ENCODE assay signal across 8 mouse cellular contexts in genomic region chr1:44551461-44552370, GRCm38 (mm10). TPM values are rescaled to one million over a fixed set of nuclear protein-coding genes. Genes with fewer than 3 reads are reported as not detected.
A peak's percentile ranks its signal among the peaks of the same experiment; 100 is the strongest.
DNase-seq lines count a peak whose midpoint lies in the region; ATAC-seq lines count a peak whose summit lies in the region.

TSS of gene Gulp1 (plus strand) at chr1:44551511.

- WGBS in hindbrain, embryonic 10.5 days: under 1% methylated on average over 55 of the region's 55 CpGs
- WGBS in lung, embryonic 16.5 days: under 1% methylated on average over 55 of the region's 55 CpGs

- H3K4me2 ChIP-seq in lung, embryonic 16.5 days (ENCODE audit: low read depth, low read length): peak within 1 kb of the TSS; percentile 72

- peaks cover 27% of the 10 kb centered on the region for H3K4me1 ChIP-seq in hindbrain, embryonic 10.5 days (replicated peaks)
- H3K4me1 ChIP-seq in lung, embryonic 16.5 days (replicated peaks; ENCODE audit: control insufficient read depth, insufficient read depth, low read length): peaks cover 10% of the 10 kb centered on the region

- no peaks in the 10 kb centered on the region for H3K9me3 ChIP-seq in hindbrain, embryonic 10.5 days
- H3K9me3 ChIP-seq in lung, embryonic 16.5 days (ENCODE audit: control insufficient read depth, low read length): no peaks in the 10 kb centered on the region

- peak within 1 kb of the TSS; percentile 91 for H3K9ac ChIP-seq in lung, embryonic 16.5 days (ENCODE audit: low read length)

- ATAC-seq in lung, embryonic 16.5 days (ENCODE audit: low read depth): peak; percentile 90
- ATAC-seq in CD4-positive, CD25-positive, alpha-beta regulatory T cell, adult 4 months: no peak

- peak; percentile 83 for DNase-seq in R1 (ENCODE audit: low read depth, low spot score)
- DNase-seq in cerebellum, postnatal 10 days: peak; percentile 74 to 81
- peak; percentile 25 to 52 for DNase-seq in frontal cortex, postnatal 14 days (ENCODE audit: low spot score in 2 of 2)
- DNase-seq in hindbrain, embryonic 10.5 days (ENCODE audit: low spot score): peak; percentile 87
- peak; percentile 28 to 34 for DNase-seq in layer of hippocampus, postnatal 14 days (ENCODE audit: low spot score in 2 of 2)
- peak; percentile 79 for DNase-seq in ovary, postnatal 36 days (ENCODE audit: low spot score)

- H3K27ac ChIP-seq in hindbrain, embryonic 10.5 days: peak within 1 kb of the TSS; percentile 96
- peak within 1 kb of the TSS; percentile 97 for H3K27ac ChIP-seq in lung, embryonic 16.5 days (ENCODE audit: low read length)

- no peaks in the 10 kb centered on the region for H3K27me3 ChIP-seq in hindbrain, embryonic 10.5 days (ENCODE audit: insufficient read depth, poor library complexity, severe bottlenecking)
- no peaks in the 10 kb centered on the region for H3K27me3 ChIP-seq in lung, embryonic 16.5 days (ENCODE audit: control insufficient read depth, insufficient read depth, low read depth, low read length)

- H3K4me3 ChIP-seq in hindbrain, embryonic 10.5 days: peak within 1 kb of the TSS; percentile 83
- peak within 1 kb of the TSS; percentile 65 for H3K4me3 ChIP-seq in lung, embryonic 16.5 days (ENCODE audit: low read length)

- no peaks in the 10 kb centered on the region for H3K36me3 ChIP-seq in hindbrain, embryonic 10.5 days
- H3K36me3 ChIP-seq in lung, embryonic 16.5 days (ENCODE audit: control insufficient read depth, insufficient read depth, low read length): no peaks in the 10 kb centered on the region

RNA-seq across cellular contexts. Expression of gene Gulp1, which starts in this region (rescaled TPM):
- 15.8 and 21.2 TPM in 2 replicates for polyA plus RNA-seq in hindbrain, embryonic 10.5 days (2016; fragmentation: Nextera tagmentation; extraction: Ambion mirVana)
- total RNA-seq in layer of hippocampus, postnatal 14 days (2021): 1 to 10 TPM; 3.9 to 5.5 TPM
- polyA plus RNA-seq in lung, embryonic 16.5 days (2015; fragmentation: Nextera tagmentation; extraction: Ambion mirVana): 34.8 and 39.1 TPM in 2 replicates
- not detected for polyA plus RNA-seq in CD4-positive, CD25-positive, alpha-beta regulatory T cell, adult 4 months (2017; shearing (Covaris generic))

Comparison
In these comparisons a context has a peak if more than half of its experiments do, and no peak if none do; other contexts are left out.
1. RNA of gene Gulp1 (polyA plus RNA-seq): 34.8 to 39.1 TPM in lung, embryonic 16.5 days and 15.8 to 21.2 TPM in hindbrain, embryonic 10.5 days; not detected in CD4-positive, CD25-positive, alpha-beta regulatory T cell, adult 4 months; every median in the first group is over 10 times any median in the second.
2. DNase-seq: peak in every context shown above with its lines; median percentile 87 in hindbrain, embryonic 10.5 days; 83 in R1; 79 in ovary, postnatal 36 days; 78 in cerebellum, postnatal 10 days; 38 in frontal cortex, postnatal 14 days; 31 in layer of hippocampus, postnatal 14 days.